Mouse (Mus musculus) myocyte (in vitro differentiated cells): Measurements from ENCODE around the gene Chst15.

ENCODE experiments used
- MAX ChIP-seq: IDR thresholded peaks from one replicate; pipeline ENCODE4 v1.6.1; 2011; ENCODE audit warnings: low read depth, mild to moderate bottlenecking, control low read depth
- MYOG ChIP-seq, 3 experiments: IDR thresholded peaks; one replicate each; pipeline ENCODE4 v1.6.1; 2011; ENCODE audit warnings: control low read depth in 2 of 3, low read depth in 2 of 3, mild to moderate bottlenecking in 2 of 3; ENCODE audit not compliant: insufficient read length in 2 of 3, control insufficient read depth in 1 of 3, insufficient read depth in 1 of 3
- POLR2A ChIP-seq: IDR thresholded peaks from one replicate; pipeline ENCODE4 v1.6.1; 2011; ENCODE audit warnings: low read depth, mild to moderate bottlenecking, control low read depth, moderate library complexity; ENCODE audit not compliant: insufficient read length
- TCF12 ChIP-seq: IDR thresholded peaks from one replicate; pipeline ENCODE4 v1.6.1; 2011; ENCODE audit warnings: mild to moderate bottlenecking, control low read depth; ENCODE audit not compliant: poor library complexity, insufficient read depth, severe bottlenecking
- USF1 ChIP-seq: IDR thresholded peaks from one replicate; pipeline ENCODE4 v1.6.1; 2011; ENCODE audit warnings: low read depth, mild to moderate bottlenecking, control low read depth, moderate library complexity

DNA sequence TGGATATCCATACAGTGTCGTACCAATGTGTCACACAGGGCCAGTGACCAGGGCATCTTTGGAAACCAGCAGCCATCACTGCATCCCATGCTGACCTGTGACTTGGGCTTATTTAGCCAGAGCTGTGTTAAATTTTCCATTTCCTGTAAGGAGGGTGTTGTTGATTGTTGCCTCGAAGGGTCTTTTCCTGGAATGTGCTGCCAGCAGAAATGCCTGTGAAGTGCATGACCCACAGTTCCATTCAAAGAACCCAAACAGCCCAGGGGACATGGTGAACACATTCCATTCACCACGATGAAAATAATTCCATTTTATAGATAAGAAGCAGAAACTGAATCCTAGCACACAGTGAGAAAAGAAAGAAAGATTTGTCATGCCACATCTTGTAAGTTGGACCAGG lies 41.2 kb upstream of the Chst15 start:
- TF ChIP-seq POLR2A (no peak), USF1 (no peak), TCF12 (no peak), MAX (no peak), MYOG (IDR thresholded peaks at IDR 0.05; ENCODE audit: control insufficient read depth in 1 of 3, insufficient read depth in 1 of 3, insufficient read length in 2 of 3, low read depth in 2 of 3) (no peak)
